23 mouse cellular contexts compared by ENCODE assay signal in the genomic region with DNA sequence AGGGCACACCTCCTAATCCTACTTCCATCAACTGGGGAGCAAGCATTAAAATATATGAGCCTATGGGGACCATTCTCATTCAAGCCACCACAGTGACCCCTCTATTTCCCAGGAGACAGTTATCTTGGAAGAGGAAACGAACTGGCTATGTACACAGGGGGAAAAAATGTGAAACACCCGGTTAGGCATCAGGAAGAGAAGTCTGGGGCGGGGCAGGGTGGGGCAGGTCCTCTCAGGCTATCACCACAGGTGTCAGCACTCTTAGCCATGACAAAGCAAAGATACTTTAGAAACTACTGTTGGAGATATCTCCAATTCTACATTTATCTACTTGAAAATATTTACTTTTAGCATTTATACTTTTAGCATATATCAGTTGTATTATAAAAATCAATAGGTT. TPM values are rescaled to one million over a fixed set of nuclear protein-coding genes. Genes with fewer than 3 reads are reported as not detected.
DNase-seq lines count a peak whose midpoint lies in the region; ATAC-seq and TF ChIP-seq lines count a peak whose summit lies in the region.
"Had no signal": no experiment of that assay in that cellular context is flagged by ENCODE, and none has a peak within 500 bp of the region (broad histone marks: within the 10 kb centered on the region; RNA-seq: fewer than 3 reads in every experiment).

No protein-coding gene starts in this region.

- peaks cover 19% of the 10 kb centered on the region; the same call in 1 of the 2 replicates for H3K79me2 ChIP-seq in MEL (ENCODE audit: control insufficient read depth, insufficient read depth, low read length, poor library complexity)

- peaks cover 63 to 69% of the 10 kb centered on the region in 2 experiments for H3K4me1 ChIP-seq in MEL (ENCODE audit: control insufficient read depth in 1 of 2, insufficient read depth in 2 of 2, low read length in 2 of 2)
- H3K4me1 ChIP-seq in intestine, embryonic 15.5 days (replicated peaks) = peaks cover 21% of the 10 kb centered on the region
- H3K4me1 ChIP-seq in liver, embryonic 12.5 days = peaks cover 99% of the 10 kb centered on the region
- no peaks in the 10 kb centered on the region for H3K4me1 ChIP-seq in forebrain, embryonic 12.5 days

- peak; percentile 64 for DNase-seq in heart, adult 11 months
- DNase-seq in heart, postnatal 10 days = no peak
- DNase-seq in MEL (ENCODE audit: low read depth, low spot score) = peak; percentile 63
- DNase-seq in right cerebral cortex, postnatal 4 days = no peak
- no peak for DNase-seq in layer of hippocampus, postnatal 36 days
- DNase-seq: adrenal gland, postnatal 25 days; cerebellum, adult 11-12 months; cerebellum, postnatal 25 days; embryo, embryonic 11 days; gastrocnemius, postnatal 36 days; kidney, adult 18-20 months; kidney, postnatal 4 days; lung, postnatal 4 days; midbrain, embryonic 14.5 days; right cerebral cortex, adult 18-20 months had no signal

- peaks cover 14 to 70% of the 10 kb centered on the region in 2 experiments for H3K36me3 ChIP-seq in MEL (ENCODE audit: control insufficient read depth in 1 of 2, insufficient read depth in 2 of 2, low read length in 2 of 2)
- H3K36me3 ChIP-seq in intestine, embryonic 15.5 days = no peaks in the 10 kb centered on the region; the same call in 1 of the 2 replicates
- H3K36me3 ChIP-seq in liver, embryonic 12.5 days = peaks cover 59% of the 10 kb centered on the region
- H3K36me3 ChIP-seq in forebrain, embryonic 12.5 days (replicated peaks) = no peaks in the 10 kb centered on the region; the same call in 1 of the 2 replicates
- H3K36me3 ChIP-seq: neural tube, embryonic 13.5 days had no signal

- 60% methylated on average over 3 of the region's 3 CpGs for WGBS in intestine, embryonic 15.5 days
- WGBS in liver, embryonic 12.5 days (ENCODE audit: insufficient replicate concordance) = 12% methylated on average over 3 of the region's 3 CpGs
- WGBS in forebrain, embryonic 12.5 days = 81% methylated on average over 3 of the region's 3 CpGs

- TF ChIP-seq CTCF in MEL (IDR thresholded peaks at IDR 0.05 in 2 of 3, conservative IDR thresholded peaks at IDR 0.05 in 1 of 3; ENCODE audit: control insufficient read depth in 1 of 3, insufficient read depth in 1 of 3, low read depth in 2 of 3, low read length in 3 of 3, poor library complexity in 1 of 3, severe bottlenecking in 1 of 3) = no peak

- H3K4me3 ChIP-seq in MEL (ENCODE audit: control insufficient read depth in 1 of 2, insufficient read depth in 1 of 2, low read depth in 2 of 2, low read length in 2 of 2) = peak overlapping the region in 1 of 2 experiments; percentile 14; a peak in 1 of 4 replicates
- no peak overlapping the region for H3K4me3 ChIP-seq in intestine, embryonic 15.5 days (replicated peaks)
- peak overlapping the region; percentile 18; the same call in 1 of the 2 replicates for H3K4me3 ChIP-seq in liver, embryonic 12.5 days
- no peak overlapping the region for H3K4me3 ChIP-seq in forebrain, embryonic 12.5 days (replicated peaks)
- H3K4me3 ChIP-seq: forebrain, embryonic 10.5 days; limb, embryonic 13.5 days; lung, embryonic 15.5 days; neural tube, embryonic 13.5 days had no signal

- H3K4me2 ChIP-seq in intestine, embryonic 15.5 days (replicated peaks) = no peak overlapping the region
- H3K4me2 ChIP-seq in liver, embryonic 12.5 days = peak overlapping the region; percentile 67
- H3K4me2 ChIP-seq in forebrain, embryonic 12.5 days = no peak overlapping the region
- H3K4me2 ChIP-seq: limb, embryonic 13.5 days; lung, embryonic 15.5 days; neural tube, embryonic 13.5 days had no signal

- peak; percentile 61 to 84 for TF ChIP-seq EP300 in MEL (IDR thresholded peaks at IDR 0.05; ENCODE audit: low read depth in 1 of 2, low read length in 2 of 2)

- intact Hi-C loops in heart, postnatal 10 days (cut with DNase I) = no loop called here

- no peak for TF ChIP-seq RAD21 in MEL (IDR thresholded peaks at IDR 0.05; ENCODE audit: low read depth, low read length)

- no peak for TF ChIP-seq POLR2A in MEL (IDR thresholded peaks at IDR 0.05; ENCODE audit: control insufficient read depth in 1 of 2, insufficient read depth in 1 of 2, low read depth in 1 of 2, low read length in 2 of 2, poor library complexity in 1 of 2)

- H3K27me3 ChIP-seq in MEL (ENCODE audit: control insufficient read depth in 1 of 2, insufficient read depth in 2 of 2, low read length in 2 of 2) = no peaks in the 10 kb centered on the region
- H3K27me3 ChIP-seq in intestine, embryonic 15.5 days (replicated peaks) = no peaks in the 10 kb centered on the region
- H3K27me3 ChIP-seq in liver, embryonic 12.5 days (replicated peaks) = no peaks in the 10 kb centered on the region
- H3K27me3 ChIP-seq in forebrain, embryonic 12.5 days = no peaks in the 10 kb centered on the region
- H3K27me3 ChIP-seq: limb, embryonic 13.5 days; lung, embryonic 15.5 days; neural tube, embryonic 13.5 days had no signal

- ATAC-seq in intestine, embryonic 15.5 days = peak; percentile 63
- peak; percentile 83 for ATAC-seq in liver, embryonic 12.5 days
- no peak for ATAC-seq in forebrain, embryonic 12.5 days (ENCODE audit: low FRiP score)
- ATAC-seq: hindbrain, postnatal 0 days had no signal

- no peaks in the 10 kb centered on the region for H3K9me3 ChIP-seq in MEL (replicated peaks; ENCODE audit: insufficient read depth, low read length)
- no peaks in the 10 kb centered on the region for H3K9me3 ChIP-seq in intestine, embryonic 15.5 days
- H3K9me3 ChIP-seq in liver, embryonic 12.5 days (replicated peaks) = no peaks in the 10 kb centered on the region
- H3K9me3 ChIP-seq in forebrain, embryonic 12.5 days = no peaks in the 10 kb centered on the region
- H3K9me3 ChIP-seq: forebrain, embryonic 10.5 days; limb, embryonic 13.5 days; lung, embryonic 15.5 days; neural tube, embryonic 13.5 days had no signal

- H3K27ac ChIP-seq in MEL (ENCODE audit: control insufficient read depth, low read depth, low read length) = peak overlapping the region; percentile 80
- no peak overlapping the region for H3K27ac ChIP-seq in intestine, embryonic 15.5 days
- peak overlapping the region; percentile 86 for H3K27ac ChIP-seq in liver, embryonic 12.5 days
- H3K27ac ChIP-seq in forebrain, embryonic 12.5 days = no peak overlapping the region
- H3K27ac ChIP-seq: forebrain, embryonic 10.5 days; hindbrain, postnatal 0 days; limb, embryonic 13.5 days; lung, embryonic 15.5 days; neural tube, embryonic 13.5 days had no signal

- peak overlapping the region; percentile 37 for H3K9ac ChIP-seq in MEL (ENCODE audit: control insufficient read depth, low read depth, low read length, poor library complexity, severe bottlenecking)
- H3K9ac ChIP-seq in intestine, embryonic 15.5 days = no peak overlapping the region
- peak overlapping the region; percentile 55 for H3K9ac ChIP-seq in liver, embryonic 12.5 days
- no peak overlapping the region for H3K9ac ChIP-seq in forebrain, embryonic 12.5 days
- H3K9ac ChIP-seq: limb, embryonic 13.5 days; lung, embryonic 15.5 days; neural tube, embryonic 13.5 days had no signal

TF ChIP-seq in MEL, 35 proteins besides CTCF, POLR2A, EP300 and RAD21:
- no peak for TF ChIP-seq HCFC1 (IDR thresholded peaks at IDR 0.05; ENCODE audit: low read depth, low read length)
- TF ChIP-seq MYC (IDR thresholded peaks at IDR 0.05; ENCODE audit: low read depth, low read length) = 0 out of 2 replicates have a peak, but pooled peaks have one; percentile 37
- peak; percentile 78 for TF ChIP-seq ETS1 (IDR thresholded peaks at IDR 0.05; ENCODE audit: low read depth, low read length)
- TF ChIP-seq POLR2AphosphoS5 (IDR thresholded peaks at IDR 0.05; ENCODE audit: borderline replicate concordance, low read depth, low read length) = no peak
- TF ChIP-seq MAX (IDR thresholded peaks at IDR 0.05; ENCODE audit: low read length) = no peak
- no peak for TF ChIP-seq CHD1 (IDR thresholded peaks at IDR 0.05; ENCODE audit: low read depth, low read length)
- no peak for TF ChIP-seq MXI1 (IDR thresholded peaks at IDR 0.05; ENCODE audit: low read depth, low read length)
- TF ChIP-seq E2F4 (IDR thresholded peaks at IDR 0.05; ENCODE audit: borderline replicate concordance, low read depth, low read length) = no peak
- TF ChIP-seq SMC3 (IDR thresholded peaks at IDR 0.05; ENCODE audit: low read depth, low read length) = no peak
- peak; percentile 45; the same call in 1 of the 2 replicates for TF ChIP-seq MYB (IDR thresholded peaks at IDR 0.05; ENCODE audit: low read depth, low read length)
- 0 out of 2 replicates have a peak, but pooled peaks have one; percentile 6 for TF ChIP-seq RCOR1 (IDR thresholded peaks at IDR 0.05; ENCODE audit: low read depth, low read length)
- peak; percentile 42; the same call in 1 of the 2 replicates for TF ChIP-seq MAFK (IDR thresholded peaks at IDR 0.05; ENCODE audit: borderline replicate concordance, low read depth, low read length)
- no peak for TF ChIP-seq ELF1 (IDR thresholded peaks at IDR 0.05; ENCODE audit: low read depth, low read length)
- peak; percentile 76 for TF ChIP-seq SIN3A (IDR thresholded peaks at IDR 0.05; ENCODE audit: low read length)
- no peak for TF ChIP-seq TAL1 (IDR thresholded peaks at IDR 0.05; ENCODE audit: low read length)
- TF ChIP-seq ZNF384 (IDR thresholded peaks at IDR 0.05; ENCODE audit: low read depth, low read length) = no peak
- peak; percentile 43 for TF ChIP-seq GATA1 (IDR thresholded peaks at IDR 0.05; ENCODE audit: low read depth, low read length)
- TF ChIP-seq TCF12 (IDR thresholded peaks at IDR 0.05; ENCODE audit: low read depth, low read length) = peak; percentile 78
TF ChIP-seq in MEL: peak in this region for 8.

RNA-seq across cellular contexts. Expression of a gene that starts 8.5 kb away (rescaled TPM):
- total RNA-seq in heart, postnatal 10 days (2021) = 10 to 100 TPM; 16.8 to 21.6 TPM
- total RNA-seq in MEL (2012; rRNA removed) = 6.5 and 7.1 TPM in 2 replicates
- polyA plus RNA-seq in MEL (2012; ENCODE audit: insufficient read depth in 1 of 2, insufficient read length in 2 of 2, low read depth in 1 of 2, low replicate concordance in 2 of 2, missing spikeins in 1 of 2) = 10 to 100 TPM in 1 of 2 experiments, not detected in 1; 12.6 TPM
- 14.6 and 14.9 TPM in 2 replicates for polyA plus RNA-seq in intestine, embryonic 15.5 days (2015; fragmentation: Nextera tagmentation; extraction: Ambion mirVana)
- 11.0 and 12.2 TPM in 2 replicates for polyA plus RNA-seq in liver, embryonic 12.5 days (2016; fragmentation: Nextera tagmentation; extraction: Ambion mirVana)
- 9.6 and 10.6 TPM in 2 replicates for polyA plus RNA-seq in forebrain, embryonic 12.5 days (2016; fragmentation: Nextera tagmentation; extraction: Ambion mirVana)
- total RNA-seq in layer of hippocampus, postnatal 36 days (2021) = 1 to 10 TPM; 9.0 to 9.1 TPM

Comparison
In these comparisons a context has a peak if more than half of its experiments do, and no peak if none do; other contexts are left out.
1. DNase-seq: peak in heart, adult 11 months (single experiment) and MEL (single experiment); none in heart, postnatal 10 days (0 of 2), right cerebral cortex, postnatal 4 days (single experiment) and layer of hippocampus, postnatal 36 days (0 of 2).
2. H3K27ac ChIP-seq: peak in MEL (single experiment) and liver, embryonic 12.5 days (single experiment); none in intestine, embryonic 15.5 days (single experiment) and forebrain, embryonic 12.5 days (single experiment).
3. H3K9ac ChIP-seq: peak in MEL (single experiment) and liver, embryonic 12.5 days (single experiment); none in intestine, embryonic 15.5 days (single experiment) and forebrain, embryonic 12.5 days (single experiment).